Mouse (Mus musculus) heart, embryonic 10.5 days (tissue): Measurements from ENCODE around the gene Bbs1. TPM values are rescaled to one million over a fixed set of nuclear protein-coding genes. Genes with fewer than 3 reads are reported as not detected.

Experiments
- DNase-seq: peaks from one replicate; pipeline ENCODE4 v3.0.0-alpha.2; 2017; ENCODE audit warnings: low spot score
- H3K27ac ChIP-seq: fragments of 300-500 bp; sonication (generic); 2 replicates; pipeline ENCODE4 v1.5.1; 2016; ENCODE audit warnings: mild to moderate bottlenecking
- H3K27me3 ChIP-seq: fragments of 300-500 bp; sonication (generic); 2 replicates; pipeline ENCODE4 v1.6.1; 2016; ENCODE audit warnings: mild to moderate bottlenecking; ENCODE audit not compliant: poor library complexity, insufficient read depth, severe bottlenecking
- H3K36me3 ChIP-seq: fragments of 300-500 bp; sonication (generic); 2 replicates; pipeline ENCODE4 v1.6.1; 2016; ENCODE audit warnings: mild to moderate bottlenecking, moderate library complexity
- H3K4me1 ChIP-seq: fragments of 300-500 bp; sonication (generic); 2 replicates; pipeline ENCODE4 v1.6.1; 2016; ENCODE audit warnings: mild to moderate bottlenecking
- H3K4me3 ChIP-seq: fragments of 300-500 bp; sonication (generic); 2 replicates; pipeline ENCODE4 v1.5.1; 2016; ENCODE audit warnings: mild to moderate bottlenecking, moderate library complexity
- H3K9me3 ChIP-seq: fragments of 300-500 bp; sonication (generic); 2 replicates; pipeline ENCODE4 v1.6.1; 2016; ENCODE audit warnings: mild to moderate bottlenecking, moderate library complexity
- WGBS: fragments of 180-500 bp; shearing (Covaris S2); methylation state at CpG from one replicate; pipeline ENCODE4 v1.1.7; 2016; 5-methylcytosine and 5-hydroxymethylcytosine counted together
- polyA plus RNA-seq: library from polyadenylated mRNA; unstranded; fragments of >200 nt; fragmentation: Nextera tagmentation; extraction: Ambion mirVana; gene quantifications from 2 replicates; pipeline ENCODE4 v1.2.1, GENCODE M21; 2016

Bbs1 gene
- polyA plus RNA-seq, 1 experiment from 2014 or later, result 3.1 TPM

DNA sequence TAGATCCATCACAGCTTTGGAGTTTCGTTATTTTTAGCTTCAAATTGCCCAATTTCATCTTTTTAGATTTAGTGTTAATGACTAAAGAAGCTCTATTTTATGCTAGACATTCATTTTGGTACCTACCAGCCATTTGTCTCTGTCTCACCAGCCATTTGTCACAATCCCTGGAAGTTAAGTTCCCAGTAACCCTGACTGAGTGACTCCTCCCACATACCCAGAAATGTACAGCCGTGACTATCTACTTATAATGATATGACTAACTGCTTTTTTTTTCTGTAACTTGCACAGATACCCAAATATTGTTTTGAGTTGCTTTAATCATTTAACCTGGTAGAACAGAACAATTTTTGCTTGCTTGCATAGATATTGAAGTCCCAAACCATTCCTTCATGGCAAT, 60.6 kb downstream of the Bbs1 start:
- 51% methylated on average over 2 of the region's 2 CpGs for WGBS

DNA sequence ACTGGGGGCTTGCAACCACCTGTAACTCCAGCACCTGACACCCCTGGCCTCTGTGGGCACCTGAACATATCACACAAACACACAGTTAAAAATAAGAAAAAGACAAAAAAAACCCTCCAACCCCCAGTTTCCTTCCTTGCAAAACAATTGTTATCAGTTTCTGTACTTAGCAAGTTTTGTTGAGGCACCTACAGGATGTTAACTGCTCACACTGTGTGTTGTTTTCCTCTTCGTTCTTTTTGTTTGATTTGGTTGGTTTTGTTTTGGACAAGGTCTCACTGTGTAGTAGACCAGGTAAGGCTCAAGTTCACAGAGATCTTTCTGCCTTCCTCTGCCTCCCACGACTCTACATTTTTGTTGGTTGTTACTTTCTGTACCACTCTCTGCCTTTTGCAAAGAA, 63.8 kb downstream of the Bbs1 start:
- no peaks in the 10 kb centered on the region for H3K36me3 ChIP-seq
- DNase-seq, result no peak
- no peaks in the 10 kb centered on the region for H3K9me3 ChIP-seq
- WGBS, result 60% methylated on average over 2 of the region's 2 CpGs
- peaks cover 15% of the 10 kb centered on the region; the same call in 1 of the 2 replicates for H3K4me1 ChIP-seq
- peaks cover 28% of the 10 kb centered on the region for H3K27me3 ChIP-seq
- H3K27ac ChIP-seq, result no peak overlapping the region
- H3K4me3 ChIP-seq, result no peak overlapping the region

More for the DNA sequence above, 60.6 kb downstream of the Bbs1 start:
- DNase-seq, result no peak
- Histone ChIP-seq H3K36me3 (no peaks in the 10 kb centered on the region), H3K9me3 (no peaks in the 10 kb centered on the region), H3K4me3 (no peak overlapping the region), H3K27me3 (peaks cover 22% of the 10 kb centered on the region), H3K4me1 (no peaks in the 10 kb centered on the region), H3K27ac (no peak overlapping the region)

DNA sequence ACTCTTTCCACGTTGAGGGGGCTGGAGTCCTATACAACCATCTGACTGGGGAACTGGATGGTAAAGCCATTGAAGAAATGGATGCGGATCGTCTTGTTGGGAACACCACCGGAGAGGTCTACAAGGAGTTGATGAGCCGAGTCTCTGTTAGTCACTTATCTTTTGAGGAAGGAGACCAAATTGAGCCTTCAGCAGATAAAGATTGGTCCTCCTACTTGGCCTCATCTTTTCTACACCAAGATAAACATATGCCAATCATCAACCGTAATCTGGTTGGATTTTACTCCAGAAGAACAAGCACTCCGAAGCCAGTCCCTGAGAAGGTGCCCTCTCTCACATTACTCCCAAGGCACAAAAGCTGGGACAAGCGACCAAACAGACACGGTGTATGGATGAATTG, 65.6 kb downstream of the Bbs1 start:
- DNase-seq, result no peak
- WGBS, result 73% methylated on average over 9 of the region's 9 CpGs
- H3K27me3 ChIP-seq, result peaks cover 28% of the 10 kb centered on the region
- no peak overlapping the region for H3K4me3 ChIP-seq
- peaks cover 15% of the 10 kb centered on the region; the same call in 1 of the 2 replicates for H3K4me1 ChIP-seq
- no peaks in the 10 kb centered on the region for H3K9me3 ChIP-seq
- H3K36me3 ChIP-seq, result 0 out of 2 replicates have a peak, but pooled peaks cover 2% of the 10 kb centered on the region
- no peak overlapping the region for H3K27ac ChIP-seq

DNA sequence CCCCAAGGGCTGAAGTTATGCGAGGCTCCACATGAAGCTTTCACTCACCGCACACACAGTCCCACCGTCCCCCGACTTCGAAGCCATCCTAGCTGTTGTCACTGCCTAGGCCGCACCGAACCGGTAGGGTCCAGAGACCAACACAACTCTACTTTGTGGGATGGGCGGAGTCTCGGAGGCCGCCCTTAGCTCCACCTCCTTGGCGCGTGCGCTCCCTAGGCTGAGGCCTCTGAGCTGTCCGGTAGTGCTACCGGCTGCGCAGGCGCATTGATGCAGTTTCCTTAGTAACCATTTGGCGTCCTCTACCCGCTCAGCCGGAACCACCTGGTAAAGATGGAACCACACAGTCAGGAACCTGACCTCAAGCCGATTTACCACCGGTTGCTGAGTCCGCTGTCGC, 67.3 kb downstream of the Bbs1 start, which contains the start of the genes Ccs and Ccdc87:
TSS of gene Ccs (minus strand) at position 184 of the 400 bp plus-strand sequence.
TSS of gene Ccdc87 (plus strand) at position 218 of the 400 bp plus-strand sequence.
- H3K27ac ChIP-seq, result peak within 1 kb of the TSS; percentile 86
- H3K4me3 ChIP-seq, result peak within 1 kb of the TSS; percentile 70
- peak; percentile 98 for DNase-seq
- H3K27me3 ChIP-seq, result peaks cover 28% of the 10 kb centered on the region
- under 1% methylated on average over 25 of the region's 25 CpGs for WGBS
- no peaks in the 10 kb centered on the region for H3K9me3 ChIP-seq
- peaks cover 6% of the 10 kb centered on the region; the same call in 1 of the 2 replicates for H3K36me3 ChIP-seq
- peaks cover 15% of the 10 kb centered on the region; the same call in 1 of the 2 replicates for H3K4me1 ChIP-seq

DNA sequence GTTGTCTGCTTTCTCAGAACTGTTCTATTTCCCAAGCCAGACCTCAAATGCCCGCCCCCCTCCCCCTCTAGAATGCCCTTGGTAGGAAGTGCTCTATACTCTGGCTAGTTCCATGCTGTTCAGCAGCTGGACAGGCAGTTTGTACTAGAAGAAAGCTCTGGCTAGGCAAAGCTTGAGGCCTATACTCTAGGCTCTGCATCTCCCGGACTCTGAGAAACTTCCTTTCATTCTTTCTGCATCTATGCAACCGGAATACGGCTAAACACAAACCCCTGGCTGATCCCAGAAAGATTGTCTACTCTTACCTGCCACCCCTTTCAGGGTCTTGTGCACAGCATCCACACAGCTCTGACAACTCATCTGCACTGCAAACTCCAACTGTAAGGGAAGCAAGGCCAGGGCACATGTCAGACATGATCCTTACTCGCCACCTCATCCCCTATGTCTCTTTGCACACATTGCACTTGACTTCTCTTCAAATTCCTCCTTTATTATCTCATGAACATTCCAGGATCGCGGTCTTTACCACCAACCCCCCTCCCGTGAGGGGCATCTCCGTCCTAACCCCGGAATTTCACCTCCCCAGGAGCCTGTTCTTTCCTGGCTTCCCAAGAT, 67.8 kb downstream of the Bbs1 start:
- peaks cover 15% of the 10 kb centered on the region; the same call in 1 of the 2 replicates for H3K4me1 ChIP-seq

DNA sequence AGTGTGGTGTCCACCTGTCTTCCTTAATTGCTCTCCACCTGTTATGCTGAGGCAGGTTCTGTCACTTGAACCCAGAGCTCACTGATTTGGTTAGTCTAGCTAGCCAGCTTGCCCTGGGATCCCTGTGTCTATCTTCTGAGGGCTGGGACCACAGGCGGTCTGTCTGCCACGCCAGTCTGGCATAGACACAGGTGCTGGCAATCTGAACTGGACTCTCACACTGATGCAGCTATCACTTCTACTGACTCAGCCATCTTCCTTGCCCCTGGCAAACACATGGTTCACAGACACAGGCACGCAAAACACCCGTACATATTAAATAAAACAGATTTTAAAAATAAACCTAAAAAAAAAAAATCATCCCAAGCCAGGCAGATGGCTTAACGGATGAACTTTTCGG, 69.4 kb downstream of the Bbs1 start:
- Histone ChIP-seq H3K36me3 (peaks cover 23% of the 10 kb centered on the region; the same call in 1 of the 2 replicates), H3K27ac (no peak overlapping the region), H3K4me3 (no peak overlapping the region), H3K9me3 (no peaks in the 10 kb centered on the region), H3K27me3 (peaks cover 24% of the 10 kb centered on the region), H3K4me1 (peaks cover 15% of the 10 kb centered on the region; the same call in 1 of the 2 replicates)
- DNase-seq, result no peak
- WGBS, result 94% methylated on average over 6 of the region's 6 CpGs

More for the DNA sequence above, 67.8 kb downstream of the Bbs1 start:
- Histone ChIP-seq H3K27ac (peak overlapping the region; percentile 86), H3K27me3 (peaks cover 28% of the 10 kb centered on the region), H3K4me3 (peak overlapping the region; percentile 70), H3K36me3 (peaks cover 9% of the 10 kb centered on the region; the same call in 1 of the 2 replicates), H3K9me3 (no peaks in the 10 kb centered on the region)
- WGBS, result 36% methylated on average over 10 of the region's 10 CpGs
- DNase-seq, result no peak

Other genes with a start within 250 kb of the Bbs1 start
- gene Gm960, start 208.0 kb downstream of the Bbs1 start, polyA plus RNA-seq, result 2.1 and 2.2 TPM in 2 replicates
- gene Sptbn2, start 195.5 kb downstream of the Bbs1 start, polyA plus RNA-seq, result 0.57 and 1.6 TPM in 2 replicates
- 44.8 and 59.1 TPM in 2 replicates for gene Rbm4b, start 150.1 kb downstream of the Bbs1 start, polyA plus RNA-seq
- gene Rbm4, start 112.7 kb downstream of the Bbs1 start, polyA plus RNA-seq, result 59.6 and 68.1 TPM in 2 replicates
- 21.5 and 23.0 TPM in 2 replicates for gene Gm21992, start 95.0 kb downstream of the Bbs1 start, polyA plus RNA-seq
- gene Rbm14, start 95.0 kb downstream of the Bbs1 start, polyA plus RNA-seq, result 78.0 and 92.7 TPM in 2 replicates
- gene Ccs, start 67.3 kb downstream of the Bbs1 start, polyA plus RNA-seq, result 39.7 and 54.2 TPM in 2 replicates
- 0.17 TPM in 1 of 2 replicates, not detected in the other for gene Ccdc87, start 67.3 kb downstream of the Bbs1 start, polyA plus RNA-seq
- gene Ctsf, start 51.5 kb downstream of the Bbs1 start, polyA plus RNA-seq, result 30.3 and 32.2 TPM in 2 replicates
- 6.8 and 9.9 TPM in 2 replicates for gene Actn3, start 28.7 kb downstream of the Bbs1 start, polyA plus RNA-seq
- gene Zdhhc24, start 28.0 kb downstream of the Bbs1 start, polyA plus RNA-seq, result 10.2 and 12.3 TPM in 2 replicates
- gene Dpp3, start 21.7 kb upstream of the Bbs1 start, polyA plus RNA-seq, result 155 and 156 TPM in 2 replicates
- gene Peli3, start 36.5 kb upstream of the Bbs1 start, polyA plus RNA-seq, result 0.32 and 1.0 TPM in 2 replicates
- 128 and 142 TPM in 2 replicates for gene Mrpl11, start 55.5 kb upstream of the Bbs1 start, polyA plus RNA-seq
- 0.24 and 0.34 TPM in 2 replicates for gene Npas4, start 83.7 kb upstream of the Bbs1 start, polyA plus RNA-seq
- 7.6 and 12.0 TPM in 2 replicates for gene Slc29a2, start 117.2 kb upstream of the Bbs1 start, polyA plus RNA-seq
- gene B4gat1, start 132.2 kb upstream of the Bbs1 start, polyA plus RNA-seq, result 42.8 and 47.8 TPM in 2 replicates
- gene AC124502.3, start 132.3 kb upstream of the Bbs1 start, polyA plus RNA-seq, result 1.6 and 2.5 TPM in 2 replicates
- 47.1 and 58.1 TPM in 2 replicates for gene Brms1, start 134.7 kb upstream of the Bbs1 start, polyA plus RNA-seq
- gene Rin1, start 143.9 kb upstream of the Bbs1 start, polyA plus RNA-seq, result 4.0 and 5.3 TPM in 2 replicates
- 19.0 and 43.4 TPM in 2 replicates for gene Cd248, start 161.4 kb upstream of the Bbs1 start, polyA plus RNA-seq
- 6.4 and 7.6 TPM in 2 replicates for gene Tmem151a, start 178.9 kb upstream of the Bbs1 start, polyA plus RNA-seq
- 94.9 and 104 TPM in 2 replicates for gene Yif1a, start 181.9 kb upstream of the Bbs1 start, polyA plus RNA-seq
- gene Cnih2, start 191.9 kb upstream of the Bbs1 start, polyA plus RNA-seq, result 4.6 and 12.7 TPM in 2 replicates
- 261 and 263 TPM in 2 replicates for gene Rab1b, start 200.4 kb upstream of the Bbs1 start, polyA plus RNA-seq
- gene Klc2, start 211.9 kb upstream of the Bbs1 start, polyA plus RNA-seq, result 23.7 and 27.0 TPM in 2 replicates